Mouse (Mus musculus) lung, postnatal 0 days (tissue): ENCODE measurements around the gene Cavin4. TPM values are rescaled to one million over a fixed set of nuclear protein-coding genes. Genes with fewer than 3 reads are reported as not detected.

ENCODE experiments used
- ATAC-seq: fragments of 200-750 bp; cut with Nextera tagmentation; 2 replicates; pipeline ENCODE4 v1.8.0; 2017; ENCODE audit warnings: moderate library complexity
- DNase-seq: peaks from one replicate; pipeline ENCODE4 v3.0.0-alpha.2; 2016; ENCODE audit warnings: low spot score
- H3K27ac ChIP-seq: fragments of 300-500 bp; sonication (generic); 2 replicates; pipeline ENCODE4 v1.5.1; 2014; ENCODE audit warnings: antibody characterized with exemption, mild to moderate bottlenecking, low read length, mixed read lengths
- H3K27me3 ChIP-seq: fragments of 300-500 bp; sonication (generic); replicated peaks from 2 replicates; pipeline ENCODE4 v1.6.1; 2014; ENCODE audit warnings: low read length, mixed read lengths; ENCODE audit not compliant: insufficient read depth
- H3K36me3 ChIP-seq: fragments of 300-500 bp; sonication (generic); 2 replicates; pipeline ENCODE4 v1.6.1; 2014; ENCODE audit warnings: low read length, mixed read lengths; ENCODE audit not compliant: insufficient read depth
- H3K4me1 ChIP-seq: fragments of 300-500 bp; sonication (generic); 2 replicates; pipeline ENCODE4 v1.6.1; 2014; ENCODE audit warnings: antibody characterized with exemption, low read depth, low read length, mixed read lengths; ENCODE audit not compliant: insufficient read depth
- H3K4me2 ChIP-seq: fragments of 300-500 bp; sonication (generic); replicated peaks from 2 replicates; pipeline ENCODE4 v1.6.1; 2014; ENCODE audit warnings: low read depth, mild to moderate bottlenecking, low read length, moderate library complexity, mixed read lengths
- H3K4me3 ChIP-seq: fragments of 300-500 bp; sonication (generic); 2 replicates; pipeline ENCODE4 v1.5.1; 2014; ENCODE audit warnings: low read depth, low read length
- H3K9ac ChIP-seq: fragments of 300-500 bp; sonication (generic); replicated peaks from 2 replicates; pipeline ENCODE4 v1.6.1; 2014; ENCODE audit warnings: low read depth, mild to moderate bottlenecking
- H3K9me3 ChIP-seq: fragments of 300-500 bp; sonication (generic); 2 replicates; pipeline ENCODE4 v1.6.1; 2016; ENCODE audit warnings: low read length, mixed read lengths
- CTCF ChIP-seq: IDR thresholded peaks from 2 replicates; pipeline ENCODE4 v1.5.1; 2016; ENCODE audit warnings: antibody characterized with exemption, mild to moderate bottlenecking
- EP300 ChIP-seq: IDR thresholded peaks from 2 replicates; pipeline ENCODE4 v1.6.1; 2016; ENCODE audit warnings: antibody characterized with exemption, mild to moderate bottlenecking, control low read depth
- whole genome bisulfite sequencing: fragments of 180-500 bp; shearing (Covaris S2); extraction: QIAGEN DNeasy Blood & Tissue Kit; methylation state at CpG from one replicate; pipeline ENCODE4 v1.1.7; 2014; 5-methylcytosine and 5-hydroxymethylcytosine counted together
- polyA plus RNA-seq: library from polyadenylated mRNA; unstranded; fragments of >200 nt; fragmentation: Nextera tagmentation; extraction: Ambion mirVana; gene quantifications from 2 replicates; pipeline ENCODE4 v1.2.1, GENCODE M21; 2015

Cavin4 gene
- polyA plus RNA-seq, 1 experiment from 2014 or later = 0.93 TPM

- Histone ChIP-seq H3K27me3 (no peaks in the 10 kb centered on the region), H3K4me1 (no peaks in the 10 kb centered on the region), H3K27ac (no peak overlapping the region), H3K4me3 (no peak overlapping the region), H3K4me2 (no peak overlapping the region), H3K9ac (no peak overlapping the region), H3K9me3 (no peaks in the 10 kb centered on the region), H3K36me3 (no peaks in the 10 kb centered on the region)
- DNase-seq (no peak), ATAC-seq (no peak)
- TF ChIP-seq EP300 = no peak
- TF ChIP-seq CTCF = no peak
- 41% methylated on average over 9 of the region's 9 CpGs for WGBS
Observed at GRCm38 (mm10) chr4:48692736-48693292, 29.5 kb downstream of the Cavin4 start.

- Histone ChIP-seq H3K27ac (no peak overlapping the region), H3K9ac (no peak overlapping the region), H3K36me3 (no peaks in the 10 kb centered on the region), H3K4me2 (no peak overlapping the region), H3K27me3 (no peaks in the 10 kb centered on the region), H3K4me1 (no peaks in the 10 kb centered on the region), H3K9me3 (no peaks in the 10 kb centered on the region), H3K4me3 (no peak overlapping the region)
- TF ChIP-seq CTCF (no peak), EP300 (no peak)
- ATAC-seq = no peak
- DNase-seq = no peak
- 85% methylated on average over 3 of the region's 3 CpGs for WGBS
Observed at GRCm38 (mm10) chr4:48696706-48697105, 33.4 kb downstream of the Cavin4 start.

GRCm38 (mm10) chr4:48697302-48697701 lies 34.0 kb downstream of the Cavin4 start:
- Histone ChIP-seq H3K9ac (no peak overlapping the region), H3K27me3 (no peaks in the 10 kb centered on the region), H3K36me3 (no peaks in the 10 kb centered on the region), H3K4me2 (no peak overlapping the region), H3K4me3 (no peak overlapping the region), H3K9me3 (no peaks in the 10 kb centered on the region), H3K4me1 (no peaks in the 10 kb centered on the region), H3K27ac (no peak overlapping the region)
- WGBS = 53% methylated on average over 11 of the region's 11 CpGs
- ATAC-seq = no peak
- no peak for DNase-seq
- no peak for TF ChIP-seq CTCF
- no peak for TF ChIP-seq EP300

GRCm38 (mm10) chr4:48715865-48716650 lies 52.7 kb downstream of the Cavin4 start:
- Histone ChIP-seq H3K9me3 (no peaks in the 10 kb centered on the region), H3K9ac (no peak overlapping the region), H3K27ac (no peak overlapping the region), H3K4me2 (no peak overlapping the region), H3K36me3 (no peaks in the 10 kb centered on the region), H3K4me1 (no peaks in the 10 kb centered on the region), H3K27me3 (no peaks in the 10 kb centered on the region), H3K4me3 (no peak overlapping the region)
- DNase-seq (no peak), ATAC-seq (no peak)
- no peak for TF ChIP-seq CTCF
- TF ChIP-seq EP300 = no peak
- 58% methylated on average over 8 of the region's 8 CpGs for WGBS

- Histone ChIP-seq H3K36me3 (no peaks in the 10 kb centered on the region), H3K9me3 (no peaks in the 10 kb centered on the region), H3K4me2 (no peak overlapping the region), H3K9ac (no peak overlapping the region), H3K27ac (no peak overlapping the region), H3K4me1 (no peaks in the 10 kb centered on the region), H3K4me3 (no peak overlapping the region), H3K27me3 (no peaks in the 10 kb centered on the region)
- ATAC-seq (no peak), DNase-seq (no peak)
- 48% methylated on average over 4 of the region's 4 CpGs for WGBS
- TF ChIP-seq EP300 = no peak
- no peak for TF ChIP-seq CTCF
Observed at GRCm38 (mm10) chr4:48716817-48717216, 53.5 kb downstream of the Cavin4 start.

Other genes with a start within 250 kb of the Cavin4 start
- 17.2 and 19.9 TPM in 2 replicates for gene Tex10, start 190.1 kb upstream of the Cavin4 start, polyA plus RNA-seq
- 12.2 and 13.1 TPM in 2 replicates for gene Msantd3, start 123.6 kb upstream of the Cavin4 start, polyA plus RNA-seq
- 29.4 and 36.5 TPM in 2 replicates for gene Tmeff1, start 78.3 kb upstream of the Cavin4 start, polyA plus RNA-seq